8 mouse cellular contexts compared by ENCODE assay signal in the genomic region with DNA sequence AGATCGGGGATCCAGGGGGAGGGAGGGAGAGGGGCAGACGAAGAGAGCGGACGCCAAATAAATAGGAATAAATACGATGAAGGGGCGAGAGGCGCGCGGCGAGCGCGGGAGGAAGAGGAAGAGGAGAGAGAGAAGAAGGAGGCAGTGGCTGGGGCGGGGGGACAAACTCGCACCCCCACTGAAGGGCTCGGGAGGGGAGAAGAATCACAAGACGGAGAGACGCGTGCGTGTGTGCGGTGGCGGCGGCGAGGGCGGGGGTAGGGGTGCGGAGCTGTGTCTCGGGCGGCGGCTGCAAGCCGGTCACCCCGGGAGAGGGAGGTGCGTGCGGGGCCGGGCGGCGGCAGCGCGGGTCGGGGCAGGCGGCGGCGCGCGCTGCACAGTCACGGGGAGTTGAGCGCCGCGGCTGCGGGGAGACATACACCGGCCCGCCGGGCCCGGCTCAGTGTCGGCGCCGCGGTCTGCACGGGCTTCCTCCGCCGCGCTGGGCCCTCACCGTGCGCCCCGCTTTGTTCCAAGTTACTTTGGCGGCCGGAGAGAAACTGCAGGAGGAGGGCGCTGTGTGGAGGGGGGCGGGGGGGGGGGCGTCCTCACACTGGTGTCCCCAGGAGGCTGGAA. TPM values are rescaled to one million over a fixed set of nuclear protein-coding genes. Genes with fewer than 3 reads are reported as not detected.
A peak's percentile ranks its signal among the peaks of the same experiment; 100 is the strongest.
DNase-seq lines count a peak whose midpoint lies in the region; ATAC-seq lines count a peak whose summit lies in the region.

A gene (minus strand): TSS at position 142 of the 615 bp plus-strand sequence.

- no peaks in the 10 kb centered on the region for H3K36me3 ChIP-seq in kidney, embryonic 15.5 days
- no peaks in the 10 kb centered on the region for H3K36me3 ChIP-seq in liver, embryonic 15.5 days (replicated peaks)

- peak; percentile 6 to 13 for DNase-seq in thymus, postnatal 36 days
- no peak for DNase-seq in thymus, adult 18-20 months
- DNase-seq in embryo, embryonic 9.5 days (ENCODE audit: extremely low spot score) = peak; percentile 83
- no peak for DNase-seq in heart, adult 8-10 months (ENCODE audit: low spot score)
- peak; percentile 63 for DNase-seq in right cerebral cortex, adult 18-20 months

- peaks cover 12% of the 10 kb centered on the region for H3K4me1 ChIP-seq in kidney, embryonic 15.5 days
- peaks cover 7% of the 10 kb centered on the region; the same call in 1 of the 2 replicates for H3K4me1 ChIP-seq in liver, embryonic 15.5 days (replicated peaks)

- peak within 1 kb of the TSS; percentile 95 for H3K27ac ChIP-seq in kidney, embryonic 15.5 days
- no peak within 1 kb of the TSS for H3K27ac ChIP-seq in liver, embryonic 15.5 days (replicated peaks)

- no peaks in the 10 kb centered on the region for H3K9me3 ChIP-seq in kidney, embryonic 15.5 days (replicated peaks)
- H3K9me3 ChIP-seq in liver, embryonic 15.5 days (replicated peaks) = no peaks in the 10 kb centered on the region

- peak; percentile 16 for ATAC-seq in kidney, embryonic 15.5 days (replicated peaks; ENCODE audit: low FRiP score)
- no peak for ATAC-seq in liver, embryonic 15.5 days (ENCODE audit: insufficient read depth)
- no peak for ATAC-seq in activated CD4-positive, CD25-positive, alpha-beta regulatory T cell, adult 4 months

- H3K9ac ChIP-seq in kidney, embryonic 15.5 days = peak within 1 kb of the TSS; percentile 78
- no peak within 1 kb of the TSS; the same call in 1 of the 2 replicates for H3K9ac ChIP-seq in liver, embryonic 15.5 days

- under 1% methylated on average over 37 of the region's 68 CpGs for WGBS in kidney, embryonic 15.5 days
- WGBS in liver, embryonic 15.5 days (ENCODE audit: insufficient replicate concordance) = under 1% methylated on average over 51 of the region's 68 CpGs

- peak within 1 kb of the TSS; percentile 78 for H3K4me3 ChIP-seq in kidney, embryonic 15.5 days (replicated peaks)
- peak within 1 kb of the TSS; percentile 59 for H3K4me3 ChIP-seq in liver, embryonic 15.5 days (replicated peaks)

- peak within 1 kb of the TSS; percentile 97 for H3K4me2 ChIP-seq in kidney, embryonic 15.5 days
- peak within 1 kb of the TSS; percentile 74 for H3K4me2 ChIP-seq in liver, embryonic 15.5 days

- no peaks in the 10 kb centered on the region for H3K27me3 ChIP-seq in kidney, embryonic 15.5 days
- H3K27me3 ChIP-seq in liver, embryonic 15.5 days = peaks cover 87% of the 10 kb centered on the region

RNA-seq across cellular contexts. Expression of the gene that starts here (rescaled TPM):
- total RNA-seq in heart, adult 8-10 months (2022) = 10 to 100 TPM; 17.4 to 20.1 (median 19.1) TPM
- 29.9 and 33.7 TPM in 2 replicates for polyA plus RNA-seq in kidney, embryonic 15.5 days (2015; fragmentation: Nextera tagmentation; extraction: Ambion mirVana)
- polyA plus RNA-seq in liver, embryonic 15.5 days (2015; fragmentation: Nextera tagmentation; extraction: Ambion mirVana) = 1.5 and 1.6 TPM in 2 replicates
- under 1 TPM in 1 of 2 experiments, not detected in 1; 0.19 TPM for polyA plus RNA-seq in activated CD4-positive, CD25-positive, alpha-beta regulatory T cell, adult 4 months (2017; shearing (Covaris generic))

Comparison
In these comparisons a context has a peak if more than half of its experiments do, and no peak if none do; other contexts are left out.
1. RNA of the gene that starts here (polyA plus RNA-seq): 29.9 to 33.7 TPM in kidney, embryonic 15.5 days; 1.5 to 1.6 TPM in liver, embryonic 15.5 days and 0.19 TPM in activated CD4-positive, CD25-positive, alpha-beta regulatory T cell, adult 4 months; every median in the first group is over 10 times any median in the second.
2. DNase-seq: peak in thymus, postnatal 36 days (2 of 2), embryo, embryonic 9.5 days (single experiment) and right cerebral cortex, adult 18-20 months (single experiment); none in thymus, adult 18-20 months (0 of 2) and heart, adult 8-10 months (single experiment).